Mouse (Mus musculus) spleen, postnatal 10 days (tissue): ENCODE measurements around the gene OR5BS1P.
"Not testable (repeated sequence)": the region's sequence is repeated elsewhere in the genome, so short reads cannot be mapped to it uniquely, and the experiment has no call there.

Experiments used
- DNase-seq, 2 experiments: peaks; one replicate each; pipeline ENCODE4 v3.0.0; 2021 to 2022; ENCODE audit warnings: low spot score in 2 of 2

Gene OR5BS1P

DNA sequence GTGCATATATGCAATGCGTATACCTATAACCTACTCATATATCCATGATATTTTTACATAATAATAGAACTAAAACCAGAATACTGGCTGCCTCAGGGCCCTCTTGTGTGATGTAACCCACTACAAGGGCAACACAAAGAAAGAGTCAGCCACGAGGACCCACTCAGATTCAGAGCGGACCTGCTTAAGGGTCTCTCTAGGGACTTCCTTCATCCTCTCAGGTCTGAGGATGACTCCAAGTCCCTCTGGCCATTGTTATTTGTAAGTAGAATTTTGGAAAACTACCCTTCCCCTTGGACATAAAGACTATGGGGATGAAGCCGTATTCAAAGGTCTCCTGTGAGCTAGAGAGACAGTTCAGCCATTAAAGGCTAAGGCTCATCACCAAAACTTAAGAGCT lies at the start of gene OR5BS1P:
Gene OR5BS1P, plus strand, starts transcription at position 301 of the 400 bp plus-strand sequence.
- DNase-seq = no peak

DNA sequence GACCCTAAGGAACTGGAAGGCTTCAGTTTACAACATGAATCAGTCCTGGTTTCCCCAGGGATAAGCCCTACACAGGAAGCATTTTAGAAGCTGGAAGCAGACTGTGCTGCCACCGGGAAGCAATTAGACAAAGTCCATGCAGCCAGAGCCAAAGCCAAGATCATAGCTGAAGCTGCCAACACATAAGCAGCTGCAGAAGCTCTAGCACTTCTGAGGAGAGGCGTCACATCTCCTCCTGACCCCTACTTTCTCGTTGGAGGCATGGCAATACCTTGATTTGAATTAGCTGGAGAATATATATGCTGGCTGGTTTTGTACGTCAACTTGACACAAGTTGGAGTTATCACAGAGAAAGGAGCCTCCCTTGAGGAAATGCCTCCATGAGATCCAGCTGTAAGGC lies 48.8 kb upstream of the OR5BS1P start:
- no peak for DNase-seq

GRCm38 (mm10) chr15:98424326-98424725 lies 45.4 kb upstream of the OR5BS1P start:
- DNase-seq = no peak

GRCm38 (mm10) chr15:98424753-98425152 lies 44.9 kb upstream of the OR5BS1P start:
- DNase-seq = no peak

DNA sequence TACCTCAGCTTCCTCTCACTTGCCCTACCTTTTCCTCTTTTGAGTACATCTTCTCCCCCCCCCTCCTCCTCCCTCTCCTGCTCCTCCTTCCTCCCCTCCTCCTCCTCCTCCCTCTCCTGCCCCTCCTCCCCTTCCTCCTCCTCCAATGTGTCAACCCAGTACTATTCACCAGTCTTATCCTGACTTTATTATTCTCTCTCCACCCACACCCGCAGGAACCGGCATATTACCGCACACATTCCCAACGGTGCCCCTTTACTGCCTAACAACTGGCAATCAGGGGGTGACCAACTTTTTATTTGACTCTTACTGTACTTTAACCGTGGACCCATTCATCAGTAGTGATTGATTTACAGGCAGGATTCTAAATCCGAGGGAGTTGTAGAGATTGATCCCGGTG lies 44.5 kb upstream of the OR5BS1P start:
- DNase-seq = no peak

DNA sequence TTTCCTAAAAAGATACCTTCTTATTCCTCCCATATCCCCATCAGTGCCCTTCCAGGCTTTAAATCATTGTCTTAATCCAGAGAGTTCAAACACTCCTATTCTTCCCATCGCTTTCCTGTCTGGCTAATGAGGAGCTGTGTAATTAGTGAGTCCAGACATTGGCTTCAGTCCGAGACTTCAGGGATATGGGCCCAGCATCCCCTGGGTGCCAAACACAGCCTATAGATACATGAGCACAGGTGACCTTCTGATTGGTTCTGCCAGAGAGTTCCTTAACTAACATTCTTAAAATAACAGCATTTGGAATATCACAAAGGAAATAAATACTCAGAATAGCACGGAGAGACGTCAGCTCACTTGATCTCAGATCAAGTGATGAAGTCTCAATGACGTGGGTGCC lies 38.8 kb upstream of the OR5BS1P start, which contains the start of gene Olfr282:
Gene Olfr282, plus strand, starts transcription at position 301 of the 400 bp plus-strand sequence.
- DNase-seq = not testable (repeated sequence)

DNA sequence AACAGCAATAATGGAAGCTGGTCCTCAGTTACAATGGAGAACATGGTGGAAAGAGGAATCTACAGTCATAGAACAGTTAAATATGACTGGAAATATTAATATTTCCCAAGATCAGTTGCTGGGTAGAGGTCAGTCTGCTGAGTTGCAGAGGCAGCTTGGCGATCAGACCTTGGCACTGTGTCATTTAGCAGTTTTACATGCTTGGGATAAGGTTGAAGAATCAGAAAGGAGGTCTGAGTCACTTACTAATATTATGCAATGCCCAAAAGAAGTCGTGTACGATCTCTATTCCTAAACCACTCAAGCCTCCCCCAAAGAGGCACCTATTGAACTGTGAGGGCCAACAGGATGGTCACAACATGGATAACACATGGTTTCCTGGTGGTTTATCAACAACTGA lies 25.1 kb upstream of the OR5BS1P start:
- DNase-seq = no peak

- no peak for DNase-seq
These were observed 21.2 kb upstream of the OR5BS1P start for GRCm38 (mm10) chr15:98448521-98448920.

DNA sequence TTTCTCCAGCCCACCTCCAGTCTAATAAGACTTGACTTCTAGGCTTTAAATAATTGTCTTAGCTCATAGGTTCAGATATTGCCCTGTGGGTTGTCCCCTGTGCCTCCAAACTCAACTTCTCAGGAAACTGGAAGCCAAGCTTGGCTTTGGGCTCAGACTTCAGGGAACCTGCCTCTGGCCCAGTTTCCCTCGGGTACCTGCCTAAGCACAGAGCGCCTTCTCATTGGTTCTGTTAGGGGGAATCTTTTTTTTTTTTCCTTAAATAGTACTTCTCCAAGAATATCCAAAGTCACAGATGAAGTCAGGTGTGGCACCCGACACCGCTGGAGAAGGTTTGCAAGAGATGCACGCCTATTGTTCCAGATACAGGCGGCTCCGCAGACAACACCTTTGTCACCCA lies 17.4 kb upstream of the OR5BS1P start, which contains the start of gene Olfr281:
Gene Olfr281, plus strand, starts transcription at position 301 of the 400 bp plus-strand sequence.
- no peak for DNase-seq

DNA sequence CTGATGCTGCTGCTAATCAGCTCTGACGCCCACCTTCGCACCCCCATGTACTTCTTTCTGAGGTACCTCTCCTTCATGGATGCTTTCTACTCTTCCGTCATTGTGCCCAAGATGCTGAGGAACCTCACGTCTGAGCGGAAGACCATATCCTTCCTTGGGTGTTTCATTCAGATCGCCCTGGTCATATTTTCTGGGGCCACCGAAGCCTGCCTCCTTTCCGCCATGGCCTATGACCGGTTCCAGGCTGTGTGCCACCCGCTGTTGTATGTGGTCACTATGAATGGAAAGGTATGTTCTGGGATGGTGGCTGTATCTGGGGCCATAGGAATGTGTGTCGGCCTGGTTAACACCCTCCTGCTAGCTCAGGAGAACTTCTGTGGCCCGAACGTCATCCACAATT lies 1.8 kb downstream of the OR5BS1P start:
- DNase-seq = no peak

- DNase-seq = no peak
These were observed 5.3 kb downstream of the OR5BS1P start for GRCm38 (mm10) chr15:98474958-98475357.

GRCm38 (mm10) chr15:98475382-98475781 lies 5.7 kb downstream of the OR5BS1P start:
- DNase-seq = peak; percentile 31 to 77

DNA sequence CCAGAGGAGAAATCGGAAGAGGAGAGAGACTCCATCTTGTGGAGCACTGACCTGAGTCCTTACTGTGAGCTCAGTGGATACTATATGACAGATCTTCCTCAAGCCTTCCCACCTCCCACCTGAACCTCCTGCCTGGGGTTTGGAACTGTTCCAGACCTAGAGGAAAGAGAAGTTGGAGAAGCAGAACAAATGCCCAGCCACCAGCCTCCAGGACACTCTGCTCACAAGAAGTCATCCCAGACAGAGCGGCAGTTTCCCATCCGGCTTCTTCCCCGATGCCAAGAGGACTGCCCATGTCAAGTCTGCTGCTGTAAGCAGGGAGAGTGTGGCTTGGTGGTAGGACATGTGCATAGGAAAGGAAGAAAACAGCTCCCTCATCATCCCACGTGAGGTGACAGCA lies 6.6 kb downstream of the OR5BS1P start:
- no peak for DNase-seq

DNA sequence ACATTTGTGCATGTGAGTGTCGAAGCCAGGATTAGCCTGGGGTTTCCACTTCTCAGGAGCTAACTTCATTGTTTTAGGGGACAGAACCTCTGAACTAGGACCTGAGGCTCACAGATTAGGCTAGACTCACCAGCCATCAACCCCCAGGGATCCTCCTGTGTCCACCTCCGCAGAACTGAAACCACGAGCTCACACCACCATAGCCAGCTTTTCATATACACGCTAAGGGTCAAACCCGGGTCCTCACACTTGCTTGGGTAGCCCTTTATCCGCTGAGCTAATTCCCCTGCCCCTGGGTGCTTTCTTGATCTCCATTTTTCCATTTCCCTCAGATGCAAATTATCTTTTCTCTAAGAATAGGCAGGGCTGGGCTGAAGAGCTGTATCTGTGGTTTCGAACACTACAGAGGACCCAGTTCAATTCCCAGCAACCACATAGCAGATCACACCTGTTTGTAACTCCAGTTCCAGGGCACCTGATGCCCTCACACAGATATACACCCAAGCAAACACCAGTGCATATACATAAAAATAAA lies 9.9 kb downstream of the OR5BS1P start:
- no peak for DNase-seq

DNA sequence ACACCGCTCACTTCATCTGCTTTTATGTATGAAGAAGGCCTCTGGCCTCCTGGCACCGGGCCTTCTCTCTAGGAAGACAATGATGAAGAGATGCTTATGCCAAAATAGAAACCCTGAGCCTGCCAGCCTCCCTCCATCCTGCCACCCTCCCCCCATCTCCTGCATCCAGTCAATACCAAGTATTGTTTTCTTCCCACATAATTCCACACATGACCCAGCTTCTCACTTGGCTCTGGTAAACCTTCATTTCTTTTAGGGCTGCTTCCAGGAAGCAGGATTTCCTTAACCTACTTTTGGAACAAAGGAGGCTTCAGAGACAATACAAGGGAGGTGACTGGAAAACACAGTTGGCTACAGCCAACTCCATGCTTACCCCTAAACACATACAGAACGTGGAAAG lies 13.0 kb downstream of the OR5BS1P start, which contains the start of gene Lalba:
Gene Lalba, minus strand, starts transcription at position 21 of the 400 bp plus-strand sequence.
- no peak for DNase-seq

DNA sequence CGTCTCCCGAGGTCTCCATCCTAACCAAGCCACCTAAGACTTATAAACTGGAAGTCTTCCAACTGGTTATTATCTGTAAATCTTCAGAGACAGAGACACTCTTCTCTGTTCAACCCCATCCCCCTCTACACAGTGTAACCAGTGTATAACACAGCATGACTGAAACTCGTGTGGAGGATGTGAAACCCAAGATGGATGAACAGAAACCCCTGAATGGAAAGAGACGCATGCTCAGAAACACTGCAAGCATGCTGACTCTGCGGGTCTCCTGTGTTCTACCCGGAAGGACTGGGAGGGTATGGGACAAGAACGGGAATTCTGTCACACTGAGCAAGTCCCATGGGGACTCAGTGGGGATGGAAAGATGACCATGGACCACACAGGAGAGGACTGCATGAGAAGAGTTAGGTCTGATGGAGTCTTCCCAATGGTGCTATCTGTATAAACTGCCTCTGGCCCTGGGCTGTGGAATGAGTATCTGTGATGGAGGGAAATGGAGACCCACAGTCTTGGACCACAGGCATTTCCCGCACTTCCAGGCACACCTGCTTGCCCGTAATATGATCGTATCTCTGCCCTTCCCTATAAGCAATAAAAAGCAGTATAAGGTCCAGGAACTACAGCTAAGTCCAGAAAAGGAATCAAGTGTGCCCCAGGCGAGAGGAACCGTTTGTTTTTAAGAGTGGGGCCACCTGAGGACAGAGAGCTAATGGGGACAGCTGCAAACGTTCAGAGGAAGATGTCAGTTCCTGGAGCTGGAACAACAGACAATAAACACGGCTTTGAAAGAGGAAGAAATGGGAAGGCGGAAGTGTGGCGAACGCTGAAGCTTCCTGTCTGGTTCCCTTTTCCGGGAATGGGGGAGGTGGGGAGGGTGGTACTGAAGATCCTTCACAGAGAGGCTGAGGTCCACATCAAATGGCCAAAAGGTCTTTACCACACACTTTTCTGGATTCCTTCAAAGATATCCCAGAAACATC lies 14.5 kb downstream of the OR5BS1P start:
- DNase-seq = peak; percentile 19 to 35

DNA sequence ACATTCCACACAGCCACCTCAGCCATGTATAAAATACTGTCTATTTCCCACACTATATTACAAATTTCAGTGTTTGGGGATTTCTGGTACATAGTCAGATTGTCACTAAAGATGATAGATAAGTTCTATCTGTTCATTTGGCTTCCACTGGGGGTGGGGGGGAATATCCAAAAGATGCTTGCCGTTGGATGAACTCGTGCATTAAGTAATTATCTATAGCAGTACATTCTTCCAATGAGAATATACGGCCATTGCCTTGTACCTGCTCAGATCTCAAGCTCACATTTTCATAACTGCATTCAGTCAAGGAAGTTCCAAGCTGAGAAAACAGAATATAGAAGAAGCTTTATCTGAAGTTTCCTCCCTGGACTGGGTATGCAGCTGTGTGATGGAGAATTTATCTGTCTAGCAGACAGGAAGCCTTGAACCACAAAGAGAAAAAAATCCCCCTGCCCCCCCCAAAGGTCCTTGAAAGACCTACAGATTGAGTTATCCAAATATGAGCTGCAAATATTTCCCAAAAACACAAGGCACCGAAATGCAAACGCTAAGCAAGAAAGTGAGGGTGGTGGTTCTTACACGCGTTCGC lies 16.8 kb downstream of the OR5BS1P start:
- DNase-seq = no peak

- DNase-seq = no peak
These were observed 21.6 kb downstream of the OR5BS1P start for GRCm38 (mm10) chr15:98491332-98491731.

DNA sequence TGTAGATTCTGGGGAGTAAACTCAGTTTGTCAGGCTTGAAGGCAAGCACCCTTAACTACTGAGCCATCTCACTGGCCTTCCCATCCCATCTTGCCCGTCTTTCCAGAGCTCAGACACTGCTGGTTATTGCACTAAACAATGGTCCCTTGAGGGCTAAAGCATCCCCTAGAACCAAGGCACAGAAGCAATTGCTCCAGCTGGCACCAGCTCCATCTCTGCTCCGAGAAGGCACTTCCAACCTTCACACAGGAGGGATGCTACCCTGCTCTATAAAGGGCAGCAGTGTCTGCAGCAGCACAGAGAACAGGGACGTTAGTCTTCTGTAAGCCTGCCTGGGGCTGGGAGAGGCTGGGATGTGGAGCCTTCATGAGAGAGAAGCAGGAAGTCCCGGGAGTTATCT lies 22.4 kb downstream of the OR5BS1P start, which contains the start of gene Olfr279:
Gene Olfr279, plus strand, starts transcription at position 301 of the 400 bp plus-strand sequence.
- no peak for DNase-seq

DNA sequence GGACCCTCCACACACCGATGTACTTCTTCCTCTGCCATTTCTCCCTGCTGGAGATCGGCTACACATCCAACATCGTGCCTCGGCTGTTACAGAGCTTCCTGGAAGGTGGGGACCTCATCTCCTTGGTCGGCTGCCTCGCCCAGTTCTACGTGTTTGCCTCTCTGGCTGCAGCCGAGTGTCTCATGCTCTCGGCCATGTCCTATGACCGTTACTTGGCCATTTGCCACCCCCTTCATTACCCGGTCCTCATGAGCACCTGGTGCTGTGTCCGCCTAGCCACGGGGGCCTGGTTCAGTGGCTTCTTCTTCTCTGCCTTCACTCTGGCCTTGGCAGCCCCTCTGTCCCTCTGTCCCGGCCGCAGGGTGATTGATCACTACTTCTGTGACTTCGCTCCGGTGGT lies 27.9 kb downstream of the OR5BS1P start:
- DNase-seq = no peak

DNA sequence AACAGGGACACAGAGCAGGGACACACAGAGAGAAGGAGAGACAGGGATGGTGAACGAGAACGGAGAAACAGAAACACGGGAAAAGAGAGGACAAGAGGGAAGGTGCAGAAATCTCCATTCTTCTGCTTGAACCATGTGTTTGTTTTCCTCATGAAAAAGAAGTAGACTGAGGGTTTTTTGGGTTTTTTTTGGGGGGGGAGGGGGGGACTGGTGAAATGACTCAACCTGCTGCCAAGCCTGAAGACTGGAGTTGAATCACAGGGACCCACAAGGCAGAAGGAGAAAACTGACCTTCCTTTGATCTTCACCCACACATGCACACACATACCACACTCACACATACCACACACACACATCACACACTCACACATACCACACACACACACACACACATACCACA lies 33.6 kb downstream of the OR5BS1P start:
- DNase-seq = no peak

DNA sequence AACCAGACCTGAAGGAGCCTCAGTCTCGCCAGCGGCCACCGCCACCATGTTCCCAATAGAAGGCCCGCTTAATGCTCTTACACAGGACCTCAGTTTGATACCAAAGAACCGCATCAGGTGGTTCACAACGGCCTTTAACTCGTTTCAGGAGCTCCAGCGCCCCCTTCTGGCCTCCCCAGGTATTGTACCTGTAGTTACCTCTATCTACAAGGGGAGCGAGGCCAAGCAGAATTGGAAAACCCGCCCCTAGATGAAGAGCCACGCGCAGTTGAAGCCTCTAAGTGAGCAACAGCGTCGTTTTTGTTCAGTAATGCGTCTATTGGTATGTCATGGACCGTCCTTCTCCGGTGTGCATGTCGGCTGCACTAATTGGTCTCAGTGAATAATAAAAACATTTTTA lies 34.8 kb downstream of the OR5BS1P start:
- DNase-seq = peak; percentile 66 to 90
